Mouse (Mus musculus) thymus, postnatal 0 days (tissue): ENCODE measurements around the gene Auts2. TPM values are rescaled to one million over a fixed set of nuclear protein-coding genes. Genes with fewer than 3 reads are reported as not detected.

Experiments
- DNase-seq: peaks from one replicate; pipeline ENCODE4 v3.0.0-alpha.2; 2015; ENCODE audit warnings: low spot score
- polyA plus RNA-seq: library from polyadenylated mRNA; unstranded; fragments of >200 nt; fragmentation: Nextera tagmentation; extraction: Ambion mirVana; gene quantifications from 2 replicates; pipeline ENCODE4 v1.2.1, GENCODE M21; 2015

Gene Auts2
- polyA plus RNA-seq, 1 experiment from 2014 or later: 2.8 TPM

- DNase-seq: no peak
Observed at GRCm38 (mm10) chr5:131631998-131632379, 911.2 kb downstream of the Auts2 start.

GRCm38 (mm10) chr5:131631038-131631997, 911.8 kb downstream of the Auts2 start:
- no peak for DNase-seq

- DNase-seq: no peak
Observed at GRCm38 (mm10) chr5:131630577-131630976, 912.6 kb downstream of the Auts2 start.

GRCm38 (mm10) chr5:131616113-131616876, 926.8 kb downstream of the Auts2 start:
- no peak for DNase-seq

- DNase-seq: no peak
Observed at GRCm38 (mm10) chr5:131614238-131614637, 928.9 kb downstream of the Auts2 start.

GRCm38 (mm10) chr5:131613301-131613700, 929.8 kb downstream of the Auts2 start:
- DNase-seq: no peak

GRCm38 (mm10) chr5:131610702-131611101, 932.4 kb downstream of the Auts2 start:
- no peak for DNase-seq

GRCm38 (mm10) chr5:131606786-131607185, 936.4 kb downstream of the Auts2 start:
- DNase-seq: no peak

GRCm38 (mm10) chr5:131601934-131602692, 941.0 kb downstream of the Auts2 start:
- no peak for DNase-seq

GRCm38 (mm10) chr5:131600325-131601125, 942.6 kb downstream of the Auts2 start:
- DNase-seq: no peak

GRCm38 (mm10) chr5:131597503-131597902, 945.6 kb downstream of the Auts2 start:
- DNase-seq: no peak

- DNase-seq: no peak
Observed at GRCm38 (mm10) chr5:131596591-131596990, 946.6 kb downstream of the Auts2 start.

GRCm38 (mm10) chr5:131595730-131596129, 947.4 kb downstream of the Auts2 start:
- DNase-seq: no peak

GRCm38 (mm10) chr5:131594597-131594996, 948.5 kb downstream of the Auts2 start:
- no peak for DNase-seq

- DNase-seq: no peak
Observed at GRCm38 (mm10) chr5:131593261-131593660, 949.9 kb downstream of the Auts2 start.

- no peak for DNase-seq
Observed at GRCm38 (mm10) chr5:131589948-131590467, 953.1 kb downstream of the Auts2 start.

GRCm38 (mm10) chr5:131586332-131586700, 956.8 kb downstream of the Auts2 start:
- no peak for DNase-seq

GRCm38 (mm10) chr5:131585684-131586331, 957.3 kb downstream of the Auts2 start:
- no peak for DNase-seq

- no peak for DNase-seq
Observed at GRCm38 (mm10) chr5:131584260-131585135, 958.6 kb downstream of the Auts2 start.
